Mouse (Mus musculus) forebrain, embryonic 14.5 days (tissue): Measurements from ENCODE around the gene Wdr38. TPM values are rescaled to one million over a fixed set of nuclear protein-coding genes. Genes with fewer than 3 reads are reported as not detected.
A peak's percentile ranks its signal among the peaks of the same experiment; 100 is the strongest.

Source experiments
- ATAC-seq: fragments of 200-750 bp; cut with Nextera tagmentation; 2 replicates; pipeline ENCODE4 v1.8.0; 2017; ENCODE audit warnings: mild to moderate bottlenecking, moderate library complexity
- DNase-seq: peaks from one replicate; pipeline ENCODE4 v3.0.0-alpha.2; 2015; ENCODE audit warnings: low spot score
- H3K27ac ChIP-seq: fragments of 300-500 bp; sonication (generic); 2 replicates; pipeline ENCODE4 v1.5.1; 2014; ENCODE audit warnings: low read depth, mild to moderate bottlenecking, control low read depth, low read length, moderate library complexity
- H3K27me3 ChIP-seq: fragments of 300-500 bp; sonication (generic); replicated peaks from 2 replicates; pipeline ENCODE4 v1.6.1; 2014; ENCODE audit warnings: low read length, control low read depth, mixed read lengths; ENCODE audit not compliant: control insufficient read depth, insufficient read depth
- H3K36me3 ChIP-seq: fragments of 300-500 bp; sonication (generic); 2 replicates; pipeline ENCODE4 v1.6.1; 2014; ENCODE audit warnings: low read length, control low read depth; ENCODE audit not compliant: control insufficient read depth, insufficient read depth
- H3K4me1 ChIP-seq: fragments of 300-500 bp; sonication (generic); 2 replicates; pipeline ENCODE4 v1.6.1; 2014; ENCODE audit warnings: antibody characterized with exemption, low read length, control low read depth; ENCODE audit not compliant: control insufficient read depth, insufficient read depth
- H3K4me2 ChIP-seq: fragments of 300-500 bp; sonication (generic); 2 replicates; pipeline ENCODE4 v1.6.1; 2014; ENCODE audit warnings: mild to moderate bottlenecking, control low read depth, low read length
- H3K4me3 ChIP-seq: fragments of 300-500 bp; sonication (generic); 2 replicates; pipeline ENCODE4 v1.5.1; 2014; ENCODE audit warnings: low read depth, low read length, control low read depth
- H3K9ac ChIP-seq: fragments of 300-500 bp; sonication (generic); 2 replicates; pipeline ENCODE4 v1.6.1; 2014; ENCODE audit warnings: mild to moderate bottlenecking, low read length, control low read depth, moderate library complexity
- H3K9me3 ChIP-seq: fragments of 300-500 bp; sonication (generic); replicated peaks from 2 replicates; pipeline ENCODE4 v1.6.1; 2016; ENCODE audit warnings: low read length, control low read depth, mixed read lengths; ENCODE audit not compliant: control insufficient read depth
- WGBS: fragments of 180-500 bp; shearing (Covaris S2); extraction: QIAGEN DNeasy Blood & Tissue Kit; methylation state at CpG from one replicate; pipeline ENCODE4 v1.1.7; 2014; 5-methylcytosine and 5-hydroxymethylcytosine counted together
- polyA plus RNA-seq: library from polyadenylated mRNA; unstranded; fragments of >200 nt; fragmentation: Nextera tagmentation; extraction: Ambion mirVana; gene quantifications from 2 replicates; pipeline ENCODE4 v1.2.1, GENCODE M21; 2014

Wdr38 gene
- 1.4 and 1.8 TPM in 2 replicates for polyA plus RNA-seq

DNA sequence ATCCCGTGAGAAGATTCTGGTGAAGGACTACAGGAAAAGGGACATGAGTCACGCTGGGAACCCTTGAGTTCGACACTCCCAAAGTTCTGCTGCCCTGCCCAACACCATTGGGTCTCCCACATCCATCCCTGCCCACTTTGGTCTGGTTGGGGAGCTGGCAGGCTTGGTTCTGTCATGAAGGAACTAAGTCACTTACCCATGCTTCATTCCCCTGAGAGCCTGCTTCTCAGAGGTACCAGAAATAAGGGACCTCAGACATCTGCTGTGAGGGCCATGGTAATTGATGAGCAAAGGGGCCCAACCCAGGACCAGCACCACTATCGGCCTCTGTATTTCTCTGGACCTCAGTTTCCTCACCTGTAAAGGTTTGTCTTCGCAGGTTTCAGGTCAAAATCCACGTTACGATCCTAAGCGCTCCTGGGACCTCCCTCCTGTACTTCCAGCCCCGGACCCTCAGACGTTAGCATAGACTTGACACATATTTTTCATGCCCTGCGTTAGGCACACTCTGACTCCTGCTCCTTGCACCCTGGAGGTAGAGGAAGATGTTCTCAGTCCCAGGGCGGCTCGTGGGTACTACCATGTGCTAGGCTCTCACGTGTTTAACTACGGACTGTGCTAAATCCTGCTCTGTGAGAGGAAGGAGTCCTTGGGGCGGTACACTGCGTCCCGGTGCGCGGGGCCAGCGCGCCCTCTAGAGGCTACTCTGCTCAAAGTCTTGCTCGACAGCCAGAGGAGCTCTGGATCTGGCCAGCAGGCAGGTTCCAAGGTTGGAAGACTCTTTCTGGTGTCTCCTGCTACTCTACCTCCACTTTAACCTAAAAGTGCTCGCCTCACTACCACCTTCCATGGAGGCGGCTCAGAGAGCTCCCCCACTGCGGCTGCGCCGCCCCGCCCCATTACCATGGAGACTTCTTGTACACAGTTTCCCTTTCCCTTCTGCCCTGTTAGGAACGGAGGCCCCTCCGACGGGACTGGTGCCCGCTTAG, at the start of gene Wdr38:
TSS of gene Wdr38 (plus strand) at position 91 of the 989 bp plus-strand sequence.
- H3K4me2 ChIP-seq = peak within 1 kb of the TSS; percentile 47
- H3K9ac ChIP-seq = peak within 1 kb of the TSS; percentile 45
- peaks cover 34% of the 10 kb centered on the region for H3K36me3 ChIP-seq
- H3K27me3 ChIP-seq = no peaks in the 10 kb centered on the region
- ATAC-seq (peak; percentile 94), DNase-seq (peak; percentile 90)
- 16% methylated on average over 33 of the region's 33 CpGs for WGBS
- no peak within 1 kb of the TSS for H3K27ac ChIP-seq
- peak within 1 kb of the TSS; percentile 15 for H3K4me3 ChIP-seq
- 0 out of 2 replicates have a peak, but pooled peaks cover 3% of the 10 kb centered on the region for H3K4me1 ChIP-seq
- H3K9me3 ChIP-seq = no peaks in the 10 kb centered on the region

DNA sequence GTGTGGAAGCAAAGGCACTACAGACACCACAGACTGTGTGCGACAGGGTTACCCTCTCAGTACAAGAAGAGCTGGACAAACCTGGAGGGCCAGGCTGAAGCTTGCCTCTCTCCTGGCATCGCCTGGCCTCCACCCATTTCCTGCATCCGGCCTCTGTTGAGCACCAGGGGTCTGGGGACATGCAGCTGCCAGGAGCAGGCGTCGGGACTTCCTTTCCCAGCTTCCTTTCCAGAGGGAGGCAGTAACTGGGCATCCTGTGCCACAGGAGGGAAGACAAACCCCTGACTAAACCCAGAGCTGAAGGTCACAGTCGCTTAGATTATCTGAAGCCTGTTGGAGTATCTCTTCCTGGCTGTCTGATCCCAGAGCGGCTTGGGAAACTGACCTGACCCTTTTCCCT, 49.7 kb upstream of the Wdr38 start:
- DNase-seq (no peak), ATAC-seq (no peak)
- H3K36me3 ChIP-seq = no peaks in the 10 kb centered on the region
- H3K27me3 ChIP-seq = no peaks in the 10 kb centered on the region
- H3K4me3 ChIP-seq = no peak overlapping the region
- H3K4me2 ChIP-seq = no peak overlapping the region
- 76% methylated on average over 7 of the region's 7 CpGs for WGBS
- no peak overlapping the region for H3K27ac ChIP-seq
- no peak overlapping the region for H3K9ac ChIP-seq
- H3K4me1 ChIP-seq = peaks cover 10% of the 10 kb centered on the region; the same call in 1 of the 2 replicates
- no peaks in the 10 kb centered on the region for H3K9me3 ChIP-seq

- no peaks in the 10 kb centered on the region for H3K36me3 ChIP-seq
- peaks cover 10% of the 10 kb centered on the region; the same call in 1 of the 2 replicates for H3K4me1 ChIP-seq
- H3K27ac ChIP-seq = no peak overlapping the region; the same call in 1 of the 2 replicates
- H3K27me3 ChIP-seq = no peaks in the 10 kb centered on the region
- ATAC-seq (peak; percentile 98), DNase-seq (peak; percentile 91)
- H3K4me3 ChIP-seq = no peak overlapping the region
- 20% methylated on average over 7 of the region's 7 CpGs for WGBS
- no peaks in the 10 kb centered on the region for H3K9me3 ChIP-seq
- peak overlapping the region; percentile 3; the same call in 1 of the 2 replicates for H3K9ac ChIP-seq
- H3K4me2 ChIP-seq = peak overlapping the region; percentile 16; the same call in 1 of the 2 replicates
Measured at GRCm38 (mm10) chr2:38950281-38950719, 47.0 kb upstream of the Wdr38 start.

DNA sequence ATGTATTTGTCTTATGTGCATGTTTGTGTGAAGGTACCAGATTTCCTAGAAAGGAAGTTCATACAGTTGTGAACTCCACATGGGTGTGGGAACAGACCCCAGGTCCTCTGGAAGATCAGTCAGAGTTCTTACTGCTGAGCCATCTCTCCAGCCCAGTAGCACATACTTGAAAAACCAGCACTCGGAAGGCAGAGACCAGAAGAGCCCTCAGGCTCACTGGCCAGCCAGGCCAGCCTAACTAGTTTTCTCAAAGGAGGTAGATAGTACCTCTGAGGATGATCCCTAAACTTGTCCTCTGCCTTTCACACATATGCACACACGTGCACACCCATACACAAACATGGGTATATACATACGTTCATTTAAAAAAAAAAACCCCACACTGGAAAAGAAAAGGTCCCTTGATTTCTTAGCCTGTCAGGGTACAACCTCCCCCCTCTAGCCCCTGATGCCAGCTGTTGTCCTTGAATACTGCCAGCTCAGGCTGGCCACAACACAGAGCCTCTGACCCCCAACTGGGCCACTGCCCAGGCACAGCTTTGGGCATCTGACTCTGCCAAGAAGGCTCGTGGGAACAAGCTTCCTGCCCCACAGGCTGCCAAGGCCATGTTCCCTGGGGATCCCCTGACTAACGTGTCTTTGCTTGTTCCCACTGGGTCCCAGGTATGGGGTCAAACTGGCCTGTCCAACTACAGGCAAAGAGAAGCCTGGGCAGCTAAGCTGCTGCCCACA, 44.0 kb upstream of the Wdr38 start:
- Histone ChIP-seq H3K4me1 (peaks cover 10% of the 10 kb centered on the region; the same call in 1 of the 2 replicates), H3K27ac (no peak overlapping the region), H3K9ac (no peak overlapping the region), H3K36me3 (no peaks in the 10 kb centered on the region), H3K4me3 (no peak overlapping the region), H3K4me2 (no peak overlapping the region), H3K9me3 (no peaks in the 10 kb centered on the region), H3K27me3 (no peaks in the 10 kb centered on the region)
- ATAC-seq (no peak), DNase-seq (no peak)
- 76% methylated on average over 5 of the region's 5 CpGs for WGBS

DNA sequence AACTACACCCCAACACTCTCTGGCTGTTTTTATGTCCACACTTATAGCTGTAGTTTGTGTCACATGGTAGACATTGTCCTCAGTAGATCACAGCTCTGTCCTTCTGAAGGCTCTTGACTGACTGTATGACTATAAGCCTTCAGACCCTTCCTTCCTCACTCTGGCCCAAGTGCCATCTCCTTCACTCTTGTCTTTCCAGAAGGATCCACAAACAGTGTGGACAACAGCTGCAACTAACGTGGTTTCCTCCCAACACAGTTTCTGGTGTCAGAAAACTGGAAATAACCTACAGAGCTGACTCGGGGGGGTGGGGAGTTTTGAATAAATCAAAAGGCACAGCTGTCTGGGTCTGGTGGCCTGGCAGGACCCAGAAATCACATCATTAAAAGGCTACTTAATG, 41.2 kb upstream of the Wdr38 start:
- WGBS = 83% methylated on average over 2 of the region's 2 CpGs
- no peak overlapping the region for H3K4me3 ChIP-seq
- no peak for ATAC-seq

DNA sequence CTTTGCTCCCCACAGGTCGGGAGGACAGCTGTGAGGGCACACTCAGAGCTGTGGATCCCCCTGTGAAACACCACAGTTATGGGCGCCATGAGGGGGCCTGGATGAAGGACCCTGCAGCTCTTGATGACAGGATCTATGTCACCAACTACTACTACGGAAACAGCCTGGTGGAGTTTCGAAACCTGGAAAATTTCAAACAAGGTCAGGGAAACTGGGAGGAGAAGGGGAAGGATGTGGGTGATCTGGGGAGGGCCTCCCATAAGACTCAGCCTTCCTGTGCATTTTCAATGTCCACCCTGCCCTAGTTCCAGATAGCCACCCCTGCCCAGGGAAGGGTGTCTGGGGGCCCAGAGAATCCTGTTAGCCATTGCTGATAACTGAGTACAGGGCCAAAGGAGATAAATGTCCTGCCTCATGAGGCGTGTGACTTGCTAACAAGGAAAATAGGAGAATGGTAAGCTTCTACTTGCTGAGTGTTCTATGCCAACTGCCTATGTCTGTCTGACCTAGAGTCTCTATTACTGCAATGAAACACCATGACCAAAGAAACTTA, 39.5 kb upstream of the Wdr38 start:
- WGBS = 84% methylated on average over 5 of the region's 5 CpGs
- no peaks in the 10 kb centered on the region for H3K27me3 ChIP-seq
- no peaks in the 10 kb centered on the region for H3K9me3 ChIP-seq
- H3K27ac ChIP-seq = no peak overlapping the region
- ATAC-seq = no peak
- H3K9ac ChIP-seq = no peak overlapping the region
- no peaks in the 10 kb centered on the region for H3K4me1 ChIP-seq
- H3K36me3 ChIP-seq = no peaks in the 10 kb centered on the region
- H3K4me2 ChIP-seq = no peak overlapping the region
- H3K4me3 ChIP-seq = no peak overlapping the region
- DNase-seq = no peak

More for the DNA sequence above, 41.2 kb upstream of the Wdr38 start:
- DNase-seq = no peak
- H3K27me3 ChIP-seq = no peaks in the 10 kb centered on the region
- peaks cover 2% of the 10 kb centered on the region; the same call in 1 of the 2 replicates for H3K4me1 ChIP-seq
- no peak overlapping the region for H3K9ac ChIP-seq
- H3K9me3 ChIP-seq = no peaks in the 10 kb centered on the region
- no peak overlapping the region for H3K27ac ChIP-seq
- H3K4me2 ChIP-seq = no peak overlapping the region
- H3K36me3 ChIP-seq = no peaks in the 10 kb centered on the region

- 38% methylated on average over 4 of the region's 4 CpGs for WGBS
Measured at GRCm38 (mm10) chr2:38964198-38964597, 33.1 kb upstream of the Wdr38 start.

DNA sequence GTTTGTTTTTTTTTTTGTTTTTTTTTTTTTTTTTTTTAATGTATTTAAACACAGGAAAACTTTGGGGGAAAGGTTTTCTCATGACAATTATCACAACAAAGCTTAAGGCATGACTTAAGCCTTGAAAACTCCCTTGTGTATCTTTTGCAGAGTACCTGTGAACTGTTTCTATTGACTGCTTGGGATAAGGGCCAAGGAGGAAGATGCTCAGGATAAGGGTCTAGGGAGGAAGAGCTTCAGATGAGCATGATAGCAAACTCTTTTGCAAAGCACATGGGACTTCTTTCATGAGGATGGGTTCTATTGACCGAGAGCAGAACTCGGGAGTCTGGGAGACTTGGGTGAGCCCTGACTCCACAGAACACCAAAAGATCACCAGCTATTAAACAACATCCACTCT, 27.6 kb upstream of the Wdr38 start:
- H3K9me3 ChIP-seq = no peaks in the 10 kb centered on the region
- H3K27me3 ChIP-seq = no peaks in the 10 kb centered on the region
- no peaks in the 10 kb centered on the region for H3K4me1 ChIP-seq
- H3K27ac ChIP-seq = no peak overlapping the region
- ATAC-seq (no peak), DNase-seq (no peak)
- H3K4me3 ChIP-seq = no peak overlapping the region
- H3K9ac ChIP-seq = no peak overlapping the region
- no peak overlapping the region for H3K4me2 ChIP-seq
- no peaks in the 10 kb centered on the region for H3K36me3 ChIP-seq
- 87% methylated on average over 2 of the region's 2 CpGs for WGBS

More at GRCm38 (mm10) chr2:38964198-38964597, 33.1 kb upstream of the Wdr38 start:
- H3K4me2 ChIP-seq = no peak overlapping the region
- no peaks in the 10 kb centered on the region for H3K9me3 ChIP-seq
- DNase-seq = no peak
- H3K27ac ChIP-seq = no peak overlapping the region
- no peak overlapping the region for H3K9ac ChIP-seq
- no peak overlapping the region for H3K4me3 ChIP-seq
- no peaks in the 10 kb centered on the region for H3K36me3 ChIP-seq
- no peaks in the 10 kb centered on the region for H3K4me1 ChIP-seq
- ATAC-seq = no peak
- no peaks in the 10 kb centered on the region for H3K27me3 ChIP-seq
